Mouse (Mus musculus) kidney, embryonic 15.5 days (tissue): ENCODE measurements at regions not wholly inside any gene's neighbourhood (a gene's known extent, or its start where the extent isn't known, plus 50 kb on each side); places are given as distances from the start of the nearest gene placed in this dataset.

Source experiments
- ATAC-seq: fragments of 200-750 bp; cut with Nextera tagmentation; replicated peaks from 2 replicates; pipeline ENCODE4 v1.8.0; 2017; ENCODE audit warnings: moderate TSS enrichment; ENCODE audit not compliant: low FRiP score
- H3K27ac ChIP-seq: fragments of 300-500 bp; sonication (generic); 2 replicates; pipeline ENCODE4 v1.5.1; 2015; ENCODE audit warnings: mild to moderate bottlenecking, inconsistent platforms
- H3K27me3 ChIP-seq: fragments of 300-500 bp; sonication (generic); 2 replicates; pipeline ENCODE4 v1.6.1; 2015; ENCODE audit warnings: inconsistent platforms
- H3K36me3 ChIP-seq: fragments of 300-500 bp; sonication (generic); 2 replicates; pipeline ENCODE4 v1.6.1; 2015; ENCODE audit warnings: inconsistent platforms
- H3K4me1 ChIP-seq: fragments of 300-500 bp; sonication (generic); 2 replicates; pipeline ENCODE4 v1.6.1; 2015; ENCODE audit warnings: inconsistent platforms
- H3K4me2 ChIP-seq: fragments of 300-500 bp; sonication (generic); 2 replicates; pipeline ENCODE4 v1.6.1; 2015; ENCODE audit warnings: moderate library complexity, mild to moderate bottlenecking, inconsistent platforms
- H3K4me3 ChIP-seq: fragments of 300-500 bp; sonication (generic); replicated peaks from 2 replicates; pipeline ENCODE4 v1.5.1; 2015; ENCODE audit warnings: mild to moderate bottlenecking, inconsistent platforms
- H3K9ac ChIP-seq: fragments of 300-500 bp; sonication (generic); 2 replicates; pipeline ENCODE4 v1.6.1; 2015; ENCODE audit warnings: mild to moderate bottlenecking, inconsistent platforms
- H3K9me3 ChIP-seq: fragments of 300-500 bp; sonication (generic); replicated peaks from 2 replicates; pipeline ENCODE4 v1.6.1; 2016; ENCODE audit warnings: inconsistent platforms
- WGBS: fragments of 180-500 bp; shearing (Covaris S2); methylation state at CpG from one replicate; pipeline ENCODE4 v1.1.7; 2015; ENCODE audit warnings: mixed read lengths; 5-methylcytosine and 5-hydroxymethylcytosine counted together

DNA sequence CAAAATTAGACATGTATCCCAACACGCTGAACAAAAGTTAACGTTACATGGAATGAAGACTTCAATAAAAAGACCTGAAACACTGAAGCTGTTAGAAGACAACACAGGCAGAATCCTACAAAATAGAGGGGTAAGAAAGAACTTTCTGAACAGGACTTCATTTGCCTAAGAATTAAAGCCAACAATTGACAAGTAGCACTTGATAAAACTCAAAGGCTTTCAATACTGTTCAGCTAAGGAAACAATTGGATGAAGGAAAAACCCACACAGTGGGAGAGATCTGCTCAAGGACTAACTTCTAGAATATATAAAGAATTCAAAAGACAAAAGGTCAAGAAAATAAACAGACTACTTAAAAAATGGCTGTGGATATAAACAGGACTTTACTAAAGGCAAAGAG lies 535.2 kb upstream of the Adamts9 start:
- no peak overlapping the region for H3K4me3 ChIP-seq
- WGBS = 92% methylated on average over 2 of the region's 2 CpGs
- H3K27me3 ChIP-seq = no peaks in the 10 kb centered on the region
- no peak overlapping the region for H3K4me2 ChIP-seq
- no peak overlapping the region for H3K27ac ChIP-seq
- no peak for ATAC-seq
- H3K9ac ChIP-seq = no peak overlapping the region
- H3K36me3 ChIP-seq = no peaks in the 10 kb centered on the region
- H3K9me3 ChIP-seq = no peaks in the 10 kb centered on the region
- H3K4me1 ChIP-seq = no peaks in the 10 kb centered on the region

GRCm38 (mm10) chr6:93474981-93475380 lies 531.7 kb upstream of the Adamts9 start:
- Histone ChIP-seq H3K4me3 (no peak overlapping the region), H3K9me3 (no peaks in the 10 kb centered on the region), H3K27ac (no peak overlapping the region), H3K4me2 (no peak overlapping the region), H3K9ac (no peak overlapping the region), H3K27me3 (no peaks in the 10 kb centered on the region), H3K36me3 (no peaks in the 10 kb centered on the region), H3K4me1 (no peaks in the 10 kb centered on the region)
- WGBS = 27% methylated on average over 1 of the region's 1 CpGs
- ATAC-seq = no peak

- no peak overlapping the region for H3K4me3 ChIP-seq
- WGBS = 91% methylated on average over 5 of the region's 5 CpGs
- no peak overlapping the region for H3K9ac ChIP-seq
- no peak for ATAC-seq
- no peak overlapping the region for H3K4me2 ChIP-seq
- H3K9me3 ChIP-seq = no peaks in the 10 kb centered on the region
- no peak overlapping the region for H3K27ac ChIP-seq
- no peaks in the 10 kb centered on the region for H3K4me1 ChIP-seq
- no peaks in the 10 kb centered on the region for H3K36me3 ChIP-seq
- H3K27me3 ChIP-seq = no peaks in the 10 kb centered on the region
These were observed 524.6 kb upstream of the Adamts9 start for GRCm38 (mm10) chr6:93467867-93468266.

DNA sequence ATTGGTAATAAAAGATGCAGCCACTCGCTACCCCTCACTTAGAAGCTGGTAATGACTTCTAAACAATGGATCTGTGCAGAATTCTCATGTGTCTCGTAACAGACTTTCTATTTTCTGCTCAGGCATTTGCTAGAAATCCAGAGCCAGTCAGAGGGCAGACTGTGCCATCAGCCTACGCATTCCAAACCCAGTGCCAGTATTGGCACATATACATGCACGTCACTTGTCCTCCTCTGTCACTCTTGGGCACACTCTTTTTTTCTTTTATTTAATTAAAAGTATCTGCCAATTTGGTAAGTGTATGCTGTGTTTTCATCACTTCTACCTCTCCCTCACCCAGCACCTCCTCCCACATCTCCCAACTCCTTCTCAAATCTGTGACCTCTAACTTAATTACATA lies 519.6 kb upstream of the Adamts9 start:
- no peak for ATAC-seq
- 85% methylated on average over 4 of the region's 4 CpGs for WGBS

DNA sequence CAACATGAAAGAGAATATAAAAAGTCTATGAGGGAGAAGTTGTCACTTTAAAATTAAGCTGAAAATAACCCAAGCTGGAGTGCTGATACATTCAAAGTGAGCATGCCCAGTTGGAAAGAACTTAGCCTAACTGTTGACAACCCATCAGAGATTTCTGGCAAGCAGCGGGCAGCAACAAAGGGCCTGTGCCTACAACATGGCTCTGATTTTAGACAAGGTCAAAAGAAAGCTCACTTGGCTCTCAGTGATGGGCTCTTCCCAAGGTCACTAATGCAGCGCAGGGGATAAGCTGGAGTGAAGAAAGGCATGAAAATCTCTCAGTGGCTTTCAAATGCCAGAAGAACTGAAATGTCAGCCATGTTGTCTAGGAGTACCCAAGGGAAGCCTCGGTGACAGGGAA lies 518.1 kb upstream of the Adamts9 start:
- no peak overlapping the region for H3K4me2 ChIP-seq
- H3K4me3 ChIP-seq = no peak overlapping the region
- H3K27me3 ChIP-seq = no peaks in the 10 kb centered on the region
- no peak overlapping the region for H3K27ac ChIP-seq
- WGBS = 92% methylated on average over 3 of the region's 3 CpGs
- no peak overlapping the region for H3K9ac ChIP-seq
- no peaks in the 10 kb centered on the region for H3K9me3 ChIP-seq
- ATAC-seq = no peak
- no peaks in the 10 kb centered on the region for H3K4me1 ChIP-seq
- no peaks in the 10 kb centered on the region for H3K36me3 ChIP-seq

More for the DNA sequence above, 519.6 kb upstream of the Adamts9 start:
- Histone ChIP-seq H3K27ac (no peak overlapping the region), H3K36me3 (no peaks in the 10 kb centered on the region), H3K4me2 (no peak overlapping the region), H3K4me3 (no peak overlapping the region), H3K4me1 (no peaks in the 10 kb centered on the region), H3K9me3 (no peaks in the 10 kb centered on the region), H3K27me3 (no peaks in the 10 kb centered on the region), H3K9ac (no peak overlapping the region)

GRCm38 (mm10) chr6:93457613-93458012 lies 514.3 kb upstream of the Adamts9 start:
- Histone ChIP-seq H3K27ac (no peak overlapping the region), H3K9ac (no peak overlapping the region), H3K36me3 (no peaks in the 10 kb centered on the region), H3K4me1 (no peaks in the 10 kb centered on the region), H3K27me3 (no peaks in the 10 kb centered on the region), H3K4me3 (no peak overlapping the region), H3K9me3 (no peaks in the 10 kb centered on the region), H3K4me2 (no peak overlapping the region)
- ATAC-seq = no peak
- 47% methylated on average over 4 of the region's 4 CpGs for WGBS

- ATAC-seq = no peak
- Histone ChIP-seq H3K9ac (no peak overlapping the region), H3K36me3 (no peaks in the 10 kb centered on the region), H3K27ac (no peak overlapping the region), H3K9me3 (no peaks in the 10 kb centered on the region), H3K4me1 (no peaks in the 10 kb centered on the region), H3K27me3 (no peaks in the 10 kb centered on the region), H3K4me2 (no peak overlapping the region), H3K4me3 (no peak overlapping the region)
- 91% methylated on average over 9 of the region's 9 CpGs for WGBS
These were observed 513.2 kb upstream of the Adamts9 start for GRCm38 (mm10) chr6:93456383-93457033.

DNA sequence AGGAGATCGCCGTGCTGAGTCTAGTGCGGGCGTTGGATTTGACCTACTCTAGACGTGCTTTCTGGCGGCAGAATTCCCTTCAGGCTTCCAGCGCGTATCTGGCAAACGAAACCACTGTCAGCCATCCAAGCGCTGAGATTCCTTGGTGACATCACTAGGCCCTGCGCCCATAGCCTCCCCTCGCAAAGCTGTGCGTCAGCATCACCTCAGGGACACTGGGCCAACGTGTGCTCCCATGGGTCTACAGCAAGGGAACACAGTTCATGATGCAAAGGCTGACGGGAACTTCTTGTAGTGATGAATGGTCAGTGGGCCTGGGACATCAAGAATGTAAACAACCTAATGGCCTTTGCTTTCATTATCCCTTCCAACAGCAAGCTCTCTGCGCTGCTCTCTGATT lies 502.3 kb upstream of the Adamts9 start:
- Histone ChIP-seq H3K9me3 (no peaks in the 10 kb centered on the region), H3K9ac (no peak overlapping the region), H3K4me1 (peaks cover 12% of the 10 kb centered on the region), H3K4me2 (no peak overlapping the region), H3K27ac (0 out of 2 replicates have a peak overlapping the region, but pooled peaks have one; percentile 34), H3K36me3 (no peaks in the 10 kb centered on the region), H3K27me3 (no peaks in the 10 kb centered on the region), H3K4me3 (no peak overlapping the region)
- 61% methylated on average over 16 of the region's 16 CpGs for WGBS
- 0 out of 2 replicates have a peak, but pooled peaks have one; percentile 29 for ATAC-seq

GRCm38 (mm10) chr6:93445124-93445523 lies 501.8 kb upstream of the Adamts9 start:
- no peak overlapping the region for H3K27ac ChIP-seq
- no peak overlapping the region for H3K9ac ChIP-seq
- no peaks in the 10 kb centered on the region for H3K36me3 ChIP-seq
- WGBS = 56% methylated on average over 5 of the region's 5 CpGs
- no peak overlapping the region for H3K4me2 ChIP-seq
- H3K9me3 ChIP-seq = no peaks in the 10 kb centered on the region
- H3K27me3 ChIP-seq = no peaks in the 10 kb centered on the region
- H3K4me1 ChIP-seq = peaks cover 12% of the 10 kb centered on the region
- H3K4me3 ChIP-seq = no peak overlapping the region
- ATAC-seq = no peak

DNA sequence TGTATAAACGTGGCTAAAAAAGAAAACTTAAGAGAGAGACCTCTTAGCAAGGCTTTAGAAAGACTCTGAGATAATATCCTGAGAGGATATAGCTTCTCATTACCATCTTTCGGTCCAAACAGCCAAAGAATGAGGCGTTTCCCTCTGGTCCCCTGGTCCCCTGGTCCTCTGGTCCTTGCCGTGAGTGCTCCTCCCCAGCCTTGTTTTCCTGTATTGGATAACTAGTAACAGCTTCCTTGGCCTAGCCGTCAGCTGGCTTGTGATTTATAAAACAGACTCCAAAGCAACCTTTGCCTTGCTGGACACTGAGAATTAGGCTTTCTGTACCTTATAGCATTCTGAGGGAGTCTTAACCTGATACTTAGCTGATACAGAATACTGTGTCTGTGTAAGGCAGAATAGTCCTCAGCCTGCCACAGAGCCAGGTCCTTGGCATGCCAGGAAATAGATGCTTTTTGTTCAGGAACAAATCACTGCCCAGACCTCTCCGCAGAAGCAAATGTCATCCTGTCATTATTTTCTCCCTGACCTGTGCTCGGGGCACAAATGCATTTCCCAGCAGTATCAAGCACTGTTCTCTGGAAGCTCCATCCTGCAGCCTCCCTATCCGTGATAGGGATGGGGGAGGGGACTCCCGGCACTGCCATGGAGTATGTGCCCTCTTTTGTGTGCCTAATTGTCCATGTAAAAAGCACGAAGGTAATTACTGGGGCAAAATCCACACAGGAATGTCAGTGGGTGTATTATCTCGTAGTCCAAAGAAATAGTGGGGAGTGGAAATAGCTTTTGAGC lies 500.7 kb upstream of the Adamts9 start:
- Histone ChIP-seq H3K9ac (no peak overlapping the region), H3K4me3 (no peak overlapping the region), H3K9me3 (no peaks in the 10 kb centered on the region), H3K36me3 (no peaks in the 10 kb centered on the region), H3K4me2 (peak overlapping the region; percentile 31; the same call in 1 of the 2 replicates), H3K27me3 (no peaks in the 10 kb centered on the region), H3K27ac (peak overlapping the region; percentile 24), H3K4me1 (peaks cover 12% of the 10 kb centered on the region)
- ATAC-seq = peak; percentile 40; the same call in 1 of the 2 replicates
- 24% methylated on average over 11 of the region's 11 CpGs for WGBS

GRCm38 (mm10) chr6:93433446-93433845 lies 490.2 kb upstream of the Adamts9 start:
- Histone ChIP-seq H3K4me3 (no peak overlapping the region), H3K9ac (no peak overlapping the region), H3K4me2 (no peak overlapping the region), H3K4me1 (no peaks in the 10 kb centered on the region), H3K27ac (no peak overlapping the region), H3K9me3 (no peaks in the 10 kb centered on the region), H3K27me3 (no peaks in the 10 kb centered on the region), H3K36me3 (no peaks in the 10 kb centered on the region)
- WGBS = 90% methylated on average over 1 of the region's 1 CpGs
- no peak for ATAC-seq

DNA sequence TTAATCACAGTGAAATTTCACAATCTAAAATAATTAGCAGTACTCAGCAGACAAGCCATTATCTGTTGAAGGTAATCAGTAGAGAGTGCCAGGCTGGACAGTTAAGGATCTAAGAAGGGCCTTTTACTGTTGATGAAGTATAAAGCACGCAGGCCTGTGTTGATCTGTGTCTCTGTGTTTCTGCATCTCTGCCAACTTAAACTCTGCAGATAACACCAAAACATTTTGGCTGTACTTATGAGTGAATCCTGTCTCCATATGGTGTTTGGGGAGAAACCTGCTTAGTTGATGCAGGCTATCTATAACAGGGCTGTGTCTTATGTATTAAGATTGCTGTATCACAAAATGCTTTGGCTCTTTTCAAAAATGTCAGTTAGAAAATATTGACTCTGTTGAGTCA lies 482.8 kb upstream of the Adamts9 start:
- WGBS = 78% methylated on average over 1 of the region's 1 CpGs
- no peak overlapping the region for H3K4me2 ChIP-seq

More for the DNA sequence above, 482.8 kb upstream of the Adamts9 start:
- no peak for ATAC-seq
- H3K27ac ChIP-seq = no peak overlapping the region
- H3K36me3 ChIP-seq = no peaks in the 10 kb centered on the region
- no peaks in the 10 kb centered on the region for H3K4me1 ChIP-seq
- no peaks in the 10 kb centered on the region for H3K27me3 ChIP-seq
- H3K4me3 ChIP-seq = no peak overlapping the region
- no peaks in the 10 kb centered on the region for H3K9me3 ChIP-seq
- H3K9ac ChIP-seq = no peak overlapping the region
